Mouse (Mus musculus): ENCODE results near the gene Olfr548-ps1. TPM values are rescaled to one million over a fixed set of nuclear protein-coding genes. Genes with fewer than 3 reads are reported as not detected.
"Not testable (repeated sequence)": the region's sequence is repeated elsewhere in the genome, so short reads cannot be mapped to it uniquely, and the experiment has no call there.

The Olfr548-ps1 gene
- polyA plus RNA-seq (2015; fragmentation: Nextera tagmentation; extraction: Ambion mirVana), result not detected in 2 replicates

GRCm38 (mm10) chr7:102540596-102540995 is at the start of gene Olfr548-ps1:
Gene Olfr548-ps1, plus strand, starts transcription at chr7:102540896.
- H3K9me3 ChIP-seq, result no peaks in the 10 kb centered on the region
- ATAC-seq (ENCODE audit: low FRiP score, low read depth), result no peak
- no peaks in the 10 kb centered on the region for H3K4me1 ChIP-seq (replicated peaks)
- no peaks in the 10 kb centered on the region for H3K27me3 ChIP-seq
- no peak within 1 kb of the TSS for H3K27ac ChIP-seq (replicated peaks)
- H3K36me3 ChIP-seq, result no peaks in the 10 kb centered on the region
- WGBS, result 98% methylated on average over 2 of the region's 2 CpGs
- no peak within 1 kb of the TSS for H3K4me3 ChIP-seq
- H3K9ac ChIP-seq, result no peak within 1 kb of the TSS
- no peak within 1 kb of the TSS for H3K4me2 ChIP-seq

GRCm38 (mm10) chr7:102494416-102494815 is 46.3 kb upstream of the Olfr548-ps1 start:
- ATAC-seq (ENCODE audit: low FRiP score, low read depth); H3K27me3 ChIP-seq; H3K4me3 ChIP-seq; H3K4me1 ChIP-seq (replicated peaks); H3K27ac ChIP-seq (replicated peaks); H3K4me2 ChIP-seq; H3K9me3 ChIP-seq; H3K9ac ChIP-seq; H3K36me3 ChIP-seq: not testable (repeated sequence)
- 54% methylated on average over 7 of the region's 7 CpGs for whole genome bisulfite sequencing

DNA sequence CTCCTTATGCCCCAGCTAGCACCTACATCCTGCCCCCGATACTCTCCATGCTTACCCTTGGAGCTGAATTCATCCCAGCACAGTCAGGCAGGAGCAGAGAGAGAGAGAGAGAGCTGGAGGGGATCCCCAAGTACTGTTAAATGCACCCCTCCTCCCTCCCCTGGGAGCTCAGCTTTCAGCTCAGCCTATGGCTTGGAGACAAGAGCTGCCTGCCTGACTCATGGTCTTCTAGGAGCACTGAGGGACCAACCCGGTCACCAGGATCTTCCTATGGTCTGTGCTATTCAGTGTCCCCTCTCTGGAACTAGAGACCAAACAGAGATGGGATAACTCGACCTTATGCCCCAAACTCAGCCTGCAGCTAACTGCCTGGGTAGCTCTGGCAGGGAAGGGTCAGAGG is 41.2 kb upstream of the Olfr548-ps1 start, which contains the start of gene Olfr545:
Gene Olfr545 (minus strand): TSS at position 101 of the 400 bp plus-strand sequence.
- no peaks in the 10 kb centered on the region for H3K9me3 ChIP-seq
- 80% methylated on average over 3 of the region's 3 CpGs for WGBS
- ATAC-seq (ENCODE audit: low FRiP score, low read depth), result no peak

GRCm38 (mm10) chr7:102501986-102502385 is 38.7 kb upstream of the Olfr548-ps1 start:
- Histone ChIP-seq H3K9me3 (no peaks in the 10 kb centered on the region), H3K27me3 (no peaks in the 10 kb centered on the region), H3K36me3 (no peaks in the 10 kb centered on the region), H3K4me1 (replicated peaks) (no peaks in the 10 kb centered on the region), H3K4me2 (no peak overlapping the region), H3K9ac (no peak overlapping the region), H3K27ac (replicated peaks) (no peak overlapping the region), H3K4me3 (no peak overlapping the region)
- WGBS, result 81% methylated on average over 5 of the region's 5 CpGs
- ATAC-seq (ENCODE audit: low FRiP score, low read depth), result no peak

More for the DNA sequence above, 41.2 kb upstream of the Olfr548-ps1 start, which contains the start of gene Olfr545:
- Histone ChIP-seq H3K4me1 (replicated peaks) (no peaks in the 10 kb centered on the region), H3K27ac (replicated peaks) (no peak within 1 kb of the TSS), H3K27me3 (no peaks in the 10 kb centered on the region), H3K4me3 (no peak within 1 kb of the TSS), H3K9ac (no peak within 1 kb of the TSS), H3K36me3 (no peaks in the 10 kb centered on the region), H3K4me2 (no peak within 1 kb of the TSS)

DNA sequence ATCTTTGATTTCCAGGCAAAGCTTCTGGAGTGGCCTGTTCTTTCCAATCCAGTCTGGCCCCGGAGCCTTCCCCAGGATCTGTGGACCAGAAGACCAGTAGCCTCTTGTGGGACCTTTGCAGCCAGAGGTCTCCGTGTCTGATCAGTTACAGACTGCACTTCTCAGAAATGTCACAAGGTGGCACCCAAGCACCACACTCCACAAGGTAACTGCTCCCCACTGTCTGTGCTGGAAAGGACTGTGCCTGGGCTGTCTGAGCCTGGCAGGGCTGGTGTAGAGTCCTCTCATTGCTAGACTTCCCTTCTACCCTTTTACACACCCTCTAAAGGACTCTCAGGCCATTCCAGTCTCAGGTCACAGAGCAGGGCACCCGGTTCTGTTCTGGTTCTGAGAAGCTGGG is 33.8 kb upstream of the Olfr548-ps1 start:
- H3K27me3 ChIP-seq, result no peaks in the 10 kb centered on the region
- no peaks in the 10 kb centered on the region for H3K4me1 ChIP-seq (replicated peaks)
- H3K27ac ChIP-seq (replicated peaks), result no peak overlapping the region
- H3K9ac ChIP-seq, result no peak overlapping the region
- no peak overlapping the region for H3K4me2 ChIP-seq
- no peak overlapping the region for H3K4me3 ChIP-seq
- 43% methylated on average over 3 of the region's 3 CpGs for WGBS
- no peaks in the 10 kb centered on the region for H3K36me3 ChIP-seq
- peak; percentile 88 for ATAC-seq (ENCODE audit: low FRiP score, low read depth)
- no peaks in the 10 kb centered on the region for H3K9me3 ChIP-seq

GRCm38 (mm10) chr7:102508066-102508465 is 32.6 kb upstream of the Olfr548-ps1 start:
- no peak overlapping the region for H3K4me2 ChIP-seq
- no peaks in the 10 kb centered on the region for H3K9me3 ChIP-seq
- ATAC-seq (ENCODE audit: low FRiP score, low read depth), result no peak
- H3K27me3 ChIP-seq, result no peaks in the 10 kb centered on the region
- H3K36me3 ChIP-seq, result no peaks in the 10 kb centered on the region
- peaks cover 3% of the 10 kb centered on the region; the same call in 1 of the 2 replicates for H3K4me1 ChIP-seq (replicated peaks)
- H3K4me3 ChIP-seq, result no peak overlapping the region
- no peak overlapping the region for H3K9ac ChIP-seq
- 91% methylated on average over 9 of the region's 9 CpGs for WGBS
- H3K27ac ChIP-seq (replicated peaks), result no peak overlapping the region

GRCm38 (mm10) chr7:102508666-102509065 is 32.0 kb upstream of the Olfr548-ps1 start:
- 89% methylated on average over 6 of the region's 6 CpGs for whole genome bisulfite sequencing
- no peak overlapping the region for H3K4me3 ChIP-seq
- peaks cover 7% of the 10 kb centered on the region; the same call in 1 of the 2 replicates for H3K4me1 ChIP-seq (replicated peaks)
- no peak overlapping the region for H3K9ac ChIP-seq
- no peaks in the 10 kb centered on the region for H3K27me3 ChIP-seq
- no peaks in the 10 kb centered on the region for H3K9me3 ChIP-seq
- H3K4me2 ChIP-seq, result no peak overlapping the region
- ATAC-seq (ENCODE audit: low FRiP score, low read depth), result no peak
- no peak overlapping the region for H3K27ac ChIP-seq (replicated peaks)
- H3K36me3 ChIP-seq, result no peaks in the 10 kb centered on the region

- Histone ChIP-seq H3K4me1 (replicated peaks) (peaks cover 7% of the 10 kb centered on the region; the same call in 1 of the 2 replicates), H3K4me2 (no peak overlapping the region), H3K27ac (replicated peaks) (no peak overlapping the region), H3K9me3 (no peaks in the 10 kb centered on the region), H3K9ac (no peak overlapping the region), H3K27me3 (peaks cover 7% of the 10 kb centered on the region; the same call in 1 of the 2 replicates), H3K36me3 (no peaks in the 10 kb centered on the region), H3K4me3 (no peak overlapping the region)
- WGBS, result 83% methylated on average over 7 of the region's 7 CpGs
- no peak for ATAC-seq (ENCODE audit: low FRiP score, low read depth)
These were observed 31.0 kb upstream of the Olfr548-ps1 start for GRCm38 (mm10) chr7:102509726-102510125.

GRCm38 (mm10) chr7:102511927-102512326 is 28.8 kb upstream of the Olfr548-ps1 start:
- H3K9ac ChIP-seq, result no peak overlapping the region
- no peak overlapping the region for H3K4me3 ChIP-seq

GRCm38 (mm10) chr7:102512814-102513435 is 27.8 kb upstream of the Olfr548-ps1 start:
- peaks cover 18% of the 10 kb centered on the region for H3K4me1 ChIP-seq (replicated peaks)
- ATAC-seq (ENCODE audit: low FRiP score, low read depth), result peak; percentile 97
- no peaks in the 10 kb centered on the region for H3K36me3 ChIP-seq
- no peaks in the 10 kb centered on the region for H3K9me3 ChIP-seq
- peak overlapping the region; percentile 84 for H3K4me2 ChIP-seq
- H3K27ac ChIP-seq (replicated peaks), result no peak overlapping the region
- peak overlapping the region; percentile 73 for H3K9ac ChIP-seq
- H3K27me3 ChIP-seq, result peaks cover 7% of the 10 kb centered on the region; the same call in 1 of the 2 replicates
- peak overlapping the region; percentile 55 for H3K4me3 ChIP-seq
- under 1% methylated on average over 52 of the region's 54 CpGs for WGBS

More at GRCm38 (mm10) chr7:102511927-102512326, 28.8 kb upstream of the Olfr548-ps1 start:
- Histone ChIP-seq H3K27ac (replicated peaks) (no peak overlapping the region), H3K36me3 (no peaks in the 10 kb centered on the region), H3K4me1 (replicated peaks) (peaks cover 15% of the 10 kb centered on the region), H3K9me3 (no peaks in the 10 kb centered on the region), H3K27me3 (peaks cover 7% of the 10 kb centered on the region; the same call in 1 of the 2 replicates), H3K4me2 (no peak overlapping the region)
- ATAC-seq (ENCODE audit: low FRiP score, low read depth), result no peak
- WGBS, result 94% methylated on average over 10 of the region's 10 CpGs

- no peak for ATAC-seq (ENCODE audit: low FRiP score, low read depth)
- no peak overlapping the region for H3K4me3 ChIP-seq
- H3K9me3 ChIP-seq, result no peaks in the 10 kb centered on the region
These were observed 26.6 kb upstream of the Olfr548-ps1 start for GRCm38 (mm10) chr7:102514144-102514543.

GRCm38 (mm10) chr7:102516261-102517050 is 24.2 kb upstream of the Olfr548-ps1 start:
- H3K4me3 ChIP-seq, result no peak overlapping the region
- H3K27me3 ChIP-seq, result peaks cover 7% of the 10 kb centered on the region; the same call in 1 of the 2 replicates
- no peak overlapping the region for H3K4me2 ChIP-seq
- 54% methylated on average over 10 of the region's 10 CpGs for WGBS
- H3K9ac ChIP-seq, result no peak overlapping the region
- H3K36me3 ChIP-seq, result no peaks in the 10 kb centered on the region
- 0 out of 2 replicates have a peak overlapping the region, but pooled peaks have one; percentile 25 for H3K27ac ChIP-seq (replicated peaks)
- 0 out of 2 replicates have a peak, but pooled peaks have one; percentile 24 for ATAC-seq (ENCODE audit: low FRiP score, low read depth)
- H3K9me3 ChIP-seq, result no peaks in the 10 kb centered on the region
- peaks cover 18% of the 10 kb centered on the region for H3K4me1 ChIP-seq (replicated peaks)

More at GRCm38 (mm10) chr7:102514144-102514543, 26.6 kb upstream of the Olfr548-ps1 start:
- H3K4me1 ChIP-seq (replicated peaks), result peaks cover 18% of the 10 kb centered on the region
- peaks cover 7% of the 10 kb centered on the region; the same call in 1 of the 2 replicates for H3K27me3 ChIP-seq
- no peak overlapping the region for H3K4me2 ChIP-seq
- H3K27ac ChIP-seq (replicated peaks), result no peak overlapping the region
- 84% methylated on average over 4 of the region's 4 CpGs for WGBS
- no peaks in the 10 kb centered on the region for H3K36me3 ChIP-seq
- H3K9ac ChIP-seq, result no peak overlapping the region

Data from hindbrain, embryonic 15.5 days (tissue).